Mouse (Mus musculus): ENCODE results near the gene Pdgfd.

Pdgfd gene

DNA sequence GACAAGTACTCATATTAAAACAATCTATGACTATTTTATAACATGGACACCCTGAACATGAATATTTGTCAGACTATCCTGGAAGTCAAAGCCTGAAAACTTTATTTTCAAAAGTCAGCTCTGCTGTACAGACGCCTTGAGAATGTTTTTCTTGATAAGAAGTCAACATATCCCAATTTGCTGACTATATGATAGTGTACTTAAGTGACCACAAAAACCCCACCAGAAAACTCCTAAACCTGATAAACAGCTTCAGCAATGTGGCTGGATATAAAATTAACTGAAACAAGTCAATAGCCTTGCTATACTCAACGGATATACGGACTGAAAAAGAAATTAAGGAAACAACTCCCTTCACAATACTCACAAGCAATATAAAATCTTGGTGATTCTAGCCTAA is 137.5 kb downstream of the Pdgfd start:
- DNase-seq (ENCODE audit: low read depth, low spot score): no peak

DNA sequence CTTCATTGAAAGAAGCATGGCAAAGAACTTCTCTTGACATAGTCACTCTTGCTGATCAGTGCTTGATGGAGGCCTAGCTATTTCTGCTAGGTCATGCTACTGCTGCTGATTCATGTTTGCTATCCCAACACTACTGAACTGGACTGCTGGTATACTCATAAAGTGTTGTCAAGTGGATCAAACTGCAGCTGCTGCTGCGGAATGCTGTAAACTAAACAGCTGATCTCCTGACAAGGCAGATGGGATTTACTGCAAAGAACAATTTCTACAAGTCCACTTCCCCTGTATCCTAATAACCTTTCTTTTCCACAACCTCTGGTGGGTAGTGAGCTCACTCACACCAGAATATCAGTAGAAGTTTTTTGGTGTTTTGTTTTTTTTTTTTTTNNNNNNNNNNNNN is 148.7 kb downstream of the Pdgfd start:
- no peak for DNase-seq (ENCODE audit: low read depth, low spot score)

DNA sequence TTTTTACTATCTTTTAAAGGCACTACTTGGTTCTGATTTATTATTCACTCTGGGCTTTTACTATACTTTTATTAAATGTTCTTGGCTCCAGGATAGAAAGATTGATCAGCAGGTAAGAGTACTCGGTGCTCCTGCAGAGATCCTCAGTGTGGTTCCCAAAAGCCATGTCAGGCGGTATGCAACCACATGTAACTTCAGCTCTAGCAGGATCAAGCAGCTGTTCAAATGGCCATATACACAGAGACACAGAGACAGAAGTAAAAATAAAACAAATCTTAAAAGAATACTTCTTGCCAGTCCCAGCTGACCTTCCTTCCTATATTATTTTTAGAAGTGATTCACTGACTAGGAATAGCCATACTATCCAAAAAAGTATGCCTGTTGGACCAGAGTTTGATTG is 157.0 kb downstream of the Pdgfd start:
- no peak for DNase-seq (ENCODE audit: low read depth, low spot score)

DNA sequence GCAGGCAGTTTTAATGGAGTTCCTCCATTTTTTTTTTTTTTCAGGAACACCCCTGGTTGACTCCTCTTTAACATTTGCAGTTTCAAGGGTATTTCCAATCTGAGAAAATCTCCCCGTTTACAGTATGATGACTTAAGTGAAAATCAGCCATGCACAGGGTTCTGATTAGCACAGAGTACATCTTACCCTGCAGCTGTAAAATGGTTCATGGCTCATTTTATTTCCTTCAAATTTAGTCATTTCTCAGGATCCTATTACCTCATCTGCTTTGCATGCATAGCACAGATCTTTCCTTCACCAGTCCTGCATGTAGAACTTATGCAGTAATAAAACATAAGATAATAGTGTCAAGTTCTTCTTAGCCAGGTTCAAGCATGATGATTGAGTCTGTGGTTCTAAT is 165.1 kb downstream of the Pdgfd start:
- DNase-seq (ENCODE audit: low read depth, low spot score): no peak

DNA sequence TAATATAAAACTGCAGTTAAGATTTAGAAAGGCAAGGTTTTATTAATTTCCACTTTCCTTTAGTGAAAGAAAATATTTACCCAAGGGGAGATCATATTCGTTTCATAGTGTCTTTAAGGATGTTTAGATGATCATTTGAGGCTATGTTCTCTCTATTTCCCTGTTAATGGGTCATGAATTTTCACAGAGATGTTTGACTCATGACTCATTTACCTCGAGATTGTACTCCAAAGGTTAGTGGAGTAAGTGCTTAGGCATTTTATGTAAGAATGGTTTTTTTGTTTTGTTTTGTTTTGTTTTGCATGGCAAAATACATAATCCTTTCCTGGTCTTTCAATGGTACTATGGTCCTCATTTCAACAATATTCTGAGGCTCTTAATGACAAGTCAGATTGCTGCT is 167.9 kb downstream of the Pdgfd start:
- no peak for DNase-seq (ENCODE audit: low read depth, low spot score)

DNA sequence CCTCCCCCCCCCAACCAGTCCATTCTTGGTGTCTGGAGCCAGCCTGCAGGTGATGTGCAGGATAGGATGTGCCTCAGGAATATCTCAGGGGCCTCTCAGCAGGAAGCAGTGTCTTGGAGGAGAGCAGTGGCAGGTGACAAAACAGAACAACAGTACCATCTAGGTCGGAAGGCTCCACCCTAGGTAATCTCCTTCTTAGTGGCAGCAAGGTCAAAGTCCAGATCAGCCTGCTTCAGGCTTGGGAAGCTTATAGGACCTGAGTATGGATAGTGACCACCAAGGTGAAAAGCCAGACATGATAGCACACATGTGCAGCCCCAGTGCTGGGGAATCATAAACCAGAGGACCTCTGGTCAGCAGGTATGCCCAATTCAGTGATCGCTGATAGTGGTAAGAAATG is 169.5 kb downstream of the Pdgfd start:
- DNase-seq (ENCODE audit: low read depth, low spot score): no peak

DNA sequence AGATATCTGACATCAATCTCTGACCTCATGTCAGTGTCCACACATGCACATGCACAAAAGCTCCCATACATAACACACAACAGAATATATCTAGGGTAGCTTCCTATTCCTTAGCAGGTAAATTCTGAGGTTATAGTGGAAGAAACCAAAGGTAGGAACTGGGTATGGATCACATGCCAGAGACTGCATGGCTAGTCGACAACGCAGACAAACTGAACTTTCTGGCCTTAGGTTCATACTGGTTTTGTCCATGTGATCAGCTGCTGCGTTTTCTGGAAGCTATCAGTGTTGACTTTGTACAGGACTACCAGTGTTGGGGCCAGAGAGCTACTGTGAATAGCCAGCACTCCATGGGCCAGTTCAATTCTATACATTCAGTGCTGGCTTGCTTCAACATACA is 170.0 kb downstream of the Pdgfd start:
- no peak for DNase-seq (ENCODE audit: low read depth, low spot score)

DNA sequence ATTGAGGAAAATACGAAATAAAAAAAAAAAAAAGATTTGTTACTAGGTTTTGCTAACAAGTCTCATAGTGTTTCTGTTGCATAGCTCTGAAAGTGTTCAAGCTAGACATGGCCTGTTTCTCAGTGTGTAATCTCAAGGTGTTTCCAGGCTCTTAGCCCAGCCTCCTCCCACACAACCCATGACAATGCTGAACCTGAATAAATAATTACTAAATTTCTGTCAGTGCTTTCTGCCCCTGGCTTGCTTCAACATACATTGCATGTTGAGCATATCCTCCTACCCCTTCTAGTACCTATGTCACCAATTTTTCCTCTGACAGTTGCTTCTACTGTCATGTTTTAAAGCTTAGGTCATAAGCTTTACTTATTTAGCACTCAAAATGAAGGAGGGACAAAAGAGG is 171.0 kb downstream of the Pdgfd start:
- DNase-seq (ENCODE audit: low read depth, low spot score): no peak

DNA sequence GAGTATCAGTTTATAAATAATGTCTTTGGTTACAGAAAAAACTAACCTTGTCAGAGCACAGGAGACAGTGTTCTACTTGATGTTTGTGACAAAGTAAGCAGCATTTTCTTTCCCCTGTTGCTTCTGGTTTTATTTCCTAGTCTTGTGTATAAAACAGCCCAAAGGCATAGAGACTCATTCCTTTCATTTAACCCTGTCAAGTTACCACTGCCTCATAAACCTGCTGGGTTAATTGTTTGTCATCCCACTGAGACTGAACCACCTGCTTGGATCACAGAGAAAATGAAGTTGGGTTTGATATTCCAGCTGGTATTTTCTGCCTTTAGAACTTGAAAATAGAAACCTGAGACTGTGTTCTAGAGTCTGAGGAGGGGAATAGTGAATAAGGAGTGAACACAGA is 172.4 kb downstream of the Pdgfd start:
- no peak for DNase-seq (ENCODE audit: low read depth, low spot score)

DNA sequence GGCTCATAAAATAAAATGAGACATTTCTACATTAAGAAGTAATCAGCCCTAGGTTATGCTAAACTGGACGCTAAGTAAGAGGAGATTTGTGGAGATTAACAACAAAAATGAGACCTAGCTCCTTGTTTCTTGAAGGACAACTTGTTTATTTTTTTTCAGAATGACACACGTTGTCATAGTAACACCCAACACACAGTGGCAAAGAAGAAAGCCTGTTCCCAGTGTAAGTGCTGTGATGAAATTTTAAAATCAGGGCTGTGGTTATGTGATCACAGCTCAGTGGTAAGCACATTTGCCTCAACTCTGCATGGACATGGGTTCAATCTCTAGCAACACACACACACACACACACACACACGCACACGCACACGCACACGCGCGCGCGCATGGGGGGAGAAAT is 174.5 kb downstream of the Pdgfd start:
- DNase-seq (ENCODE audit: low read depth, low spot score): no peak

DNA sequence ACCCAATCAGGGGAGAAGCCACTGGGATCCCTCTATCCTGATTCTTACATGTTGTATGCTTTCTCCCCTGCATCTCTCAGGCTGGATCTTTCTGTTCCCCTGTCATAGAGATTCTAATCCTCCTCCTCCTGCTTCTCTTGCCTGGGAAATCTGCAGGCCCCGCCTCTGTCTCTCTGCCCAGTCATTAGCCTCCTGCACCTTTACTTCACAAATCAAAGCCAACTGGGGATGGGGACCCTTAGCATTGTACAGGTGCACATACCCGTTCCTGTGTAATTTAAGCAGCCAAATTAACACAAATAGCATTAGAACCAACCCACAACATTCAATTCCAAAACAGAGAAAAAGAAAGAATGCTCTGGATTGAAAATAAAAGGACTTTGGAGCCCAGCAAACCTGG is 176.1 kb downstream of the Pdgfd start:
- DNase-seq (ENCODE audit: low read depth, low spot score): no peak

DNA sequence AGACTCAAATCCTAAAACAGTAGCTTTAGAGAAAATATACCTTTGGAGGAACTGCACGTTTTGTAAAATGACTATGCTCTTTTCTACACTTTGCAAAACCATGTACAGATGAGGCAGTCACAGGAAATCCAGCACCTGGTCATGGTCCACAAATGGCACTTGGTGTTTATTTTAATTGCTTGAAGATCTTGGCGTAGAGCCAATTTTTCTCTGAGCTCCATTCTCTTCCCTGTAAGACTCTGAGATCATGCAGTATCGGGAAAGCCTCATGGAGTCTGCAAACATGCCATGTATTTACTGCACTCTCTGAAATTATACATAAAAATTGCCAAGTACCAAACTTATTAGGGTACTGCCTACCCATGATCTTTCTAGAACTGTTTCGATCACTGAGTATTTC is 176.5 kb downstream of the Pdgfd start:
- no peak for DNase-seq (ENCODE audit: low read depth, low spot score)

DNA sequence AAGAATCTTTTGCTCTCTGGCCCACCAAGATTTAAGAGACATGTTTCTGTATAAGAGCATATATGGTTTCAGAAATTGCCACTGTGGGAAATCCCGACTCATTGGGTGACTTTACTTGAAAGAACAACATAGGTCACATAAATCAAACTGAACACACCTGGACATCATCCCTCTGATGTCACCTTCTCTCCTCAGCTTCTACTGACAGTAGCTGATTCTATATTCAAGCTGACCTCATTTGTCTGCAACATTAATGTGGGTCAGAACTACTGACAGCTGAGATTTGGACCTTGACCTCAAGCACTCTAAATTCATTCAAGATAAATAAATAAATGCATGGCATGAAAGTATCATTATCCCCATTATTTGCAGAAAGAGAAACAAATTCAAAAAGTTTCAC is 177.0 kb downstream of the Pdgfd start:
- DNase-seq (ENCODE audit: low read depth, low spot score): no peak

DNA sequence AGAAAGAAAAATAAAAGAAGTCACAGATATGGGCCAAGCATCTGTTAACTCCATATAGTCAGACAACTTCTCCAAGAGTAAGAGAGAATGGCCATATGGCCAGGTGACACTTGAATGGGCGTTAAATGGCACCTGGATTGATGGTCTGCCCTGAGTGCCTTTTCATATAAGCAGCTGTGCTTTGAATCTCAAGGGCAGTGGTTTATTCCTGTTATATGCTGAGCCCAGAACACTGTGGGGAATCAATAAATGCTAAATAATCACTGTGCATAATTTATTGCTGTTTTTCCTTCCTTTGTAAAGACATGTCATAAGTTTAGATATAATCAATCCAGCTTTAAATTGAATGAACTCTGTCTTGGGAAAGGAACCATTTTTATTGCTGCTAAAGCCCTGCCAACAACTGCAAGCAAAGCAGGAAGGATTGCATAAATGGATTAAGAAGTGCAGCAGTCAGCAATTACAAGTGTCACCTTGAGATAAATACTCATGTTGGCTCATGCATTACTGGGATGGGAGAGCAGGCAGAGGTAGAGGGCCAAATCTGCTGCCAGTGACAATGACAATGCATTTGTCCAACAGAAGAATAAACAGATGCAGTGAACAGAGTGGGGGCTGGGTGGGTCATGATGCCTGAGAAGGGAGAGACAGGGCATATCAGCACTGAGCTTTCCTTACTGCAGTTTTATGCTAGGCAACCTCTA is 185.0 kb downstream of the Pdgfd start:
- no peak for DNase-seq (ENCODE audit: low read depth, low spot score)

DNA sequence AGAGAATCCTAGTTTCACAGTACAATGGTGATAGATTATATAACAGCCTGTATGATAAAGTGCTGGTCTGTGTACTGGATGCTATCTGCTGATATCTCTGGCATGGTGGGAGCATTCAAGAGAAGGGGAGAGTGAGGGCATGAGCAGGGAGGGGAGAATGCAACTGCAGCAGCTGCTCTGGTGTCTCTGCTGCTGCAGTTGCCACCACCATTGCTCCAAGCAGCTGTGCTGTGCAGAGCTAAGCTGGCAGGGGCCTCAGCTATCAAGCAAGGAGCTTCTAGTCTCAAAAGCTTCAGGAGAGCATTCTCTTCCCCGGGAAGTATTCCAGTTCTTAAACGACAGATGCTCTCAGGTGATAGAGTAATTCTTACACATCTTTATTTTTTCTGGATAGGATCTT is 192.4 kb downstream of the Pdgfd start:
- no peak for DNase-seq (ENCODE audit: low read depth, low spot score)

DNA sequence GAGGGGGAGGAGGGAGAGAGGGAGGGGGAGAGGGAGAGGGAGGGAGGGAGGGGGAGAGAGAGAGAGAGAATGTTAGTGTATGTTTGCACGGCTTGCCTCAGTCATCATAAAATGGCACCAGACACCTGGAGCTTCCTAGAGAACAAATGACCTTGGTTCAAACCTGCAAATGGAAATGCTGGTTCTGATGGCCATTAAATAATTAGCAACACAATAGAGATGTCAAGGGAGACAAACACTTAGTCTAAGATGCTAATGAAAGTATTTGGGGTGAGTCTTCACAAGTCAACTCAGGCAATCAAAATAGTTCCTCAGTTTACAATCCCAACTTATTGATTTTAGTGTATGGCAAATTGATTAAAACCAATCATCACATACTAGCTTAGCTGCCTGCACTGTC is 198.2 kb downstream of the Pdgfd start:
- no peak for DNase-seq (ENCODE audit: low read depth, low spot score)

DNA sequence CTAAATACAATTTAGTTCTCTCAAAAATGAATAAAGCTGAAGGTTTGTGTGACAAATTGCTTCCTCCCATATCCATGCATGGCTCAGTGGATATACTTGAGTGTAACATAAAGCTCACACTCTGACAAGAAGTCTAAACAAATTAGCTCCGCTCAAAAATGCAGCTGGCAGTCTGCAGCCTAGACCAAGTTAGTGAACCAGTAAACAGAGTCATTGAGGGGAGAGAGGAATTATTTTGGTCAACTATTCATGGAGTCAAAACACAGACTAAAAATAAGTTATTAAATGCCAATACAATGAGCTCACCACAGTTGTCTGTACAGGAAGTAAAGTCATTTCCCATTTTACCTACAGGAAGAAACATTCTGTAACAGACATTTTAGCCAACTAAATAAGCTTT is 233.4 kb downstream of the Pdgfd start:
- DNase-seq (ENCODE audit: low read depth, low spot score): no peak

DNA sequence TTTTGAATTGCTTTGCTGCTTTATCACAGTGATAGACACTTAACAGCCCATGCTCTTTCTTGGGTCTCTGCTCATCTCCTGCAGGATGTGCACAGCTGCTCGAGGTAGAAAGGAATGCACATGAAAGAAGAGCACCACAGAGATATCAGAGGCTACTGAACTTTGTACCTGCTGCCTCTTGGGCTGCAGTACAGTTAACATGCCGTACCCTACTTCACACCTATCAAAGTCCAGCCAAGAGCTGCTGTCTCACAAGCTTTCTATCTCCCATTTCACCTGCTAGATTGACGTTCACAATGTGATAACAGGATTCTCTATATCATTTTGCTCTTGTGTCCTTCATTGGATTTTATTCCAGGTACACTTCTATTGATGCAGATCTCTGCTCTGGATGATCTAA is 238.2 kb downstream of the Pdgfd start:
- DNase-seq (ENCODE audit: low read depth, low spot score): no peak

DNA sequence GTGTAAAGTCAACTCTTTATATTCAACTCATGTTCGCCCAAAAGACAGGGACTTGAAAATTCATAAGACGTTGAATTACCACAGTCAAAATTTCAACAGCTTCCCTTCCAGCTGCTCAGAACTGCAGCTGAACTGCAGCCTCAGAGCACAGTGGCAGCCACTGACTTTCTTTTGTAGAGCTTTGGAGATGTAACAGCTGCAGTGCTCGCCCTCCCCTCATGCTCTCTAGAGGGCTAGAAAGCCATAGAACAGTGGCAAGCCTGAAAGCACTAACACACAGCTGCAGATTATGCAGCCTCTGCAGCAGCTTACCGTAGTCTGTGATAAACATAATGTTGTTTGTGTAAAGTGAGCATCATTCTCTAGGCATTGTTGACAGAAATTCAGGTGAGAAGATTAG is 239.6 kb downstream of the Pdgfd start:
- DNase-seq (ENCODE audit: low read depth, low spot score): no peak

DNA sequence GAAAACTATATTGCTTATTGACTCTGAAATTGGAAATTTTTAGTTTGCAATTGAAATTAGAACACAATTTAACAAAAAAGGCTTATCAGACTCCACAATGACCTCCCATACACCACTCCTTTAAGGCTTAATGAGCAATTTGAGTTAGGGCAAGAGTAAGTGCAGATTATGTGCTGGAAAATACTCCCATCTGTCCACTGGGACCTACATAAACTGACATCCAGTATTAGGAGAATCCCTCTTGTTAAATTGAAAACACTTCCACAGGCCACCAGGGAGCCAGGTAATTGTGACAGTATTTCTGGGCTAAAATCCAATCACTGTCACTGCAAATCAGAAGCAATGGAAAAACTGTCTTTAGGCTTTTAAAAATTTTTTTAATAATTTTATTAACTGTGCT is 256.2 kb downstream of the Pdgfd start:
- no peak for DNase-seq (ENCODE audit: low read depth, low spot score)

Measured in CD4-positive, CD25-positive, alpha-beta regulatory T cell, adult 2 months (primary cell).